Mouse (Mus musculus) v-Abl transformed pro-B cells (cell line): ENCODE measurements around the gene Olfr43.

ENCODE experiments used
- in situ Hi-C, 2 experiments: fragments of 400-800 bp; cut with MboI; formaldehyde crosslinking; loops; one replicate each; pipeline ENCODE4 v1.15.1; 2025; ENCODE audit not compliant: unreplicated experiment in 2 of 2

Gene Olfr43

DNA sequence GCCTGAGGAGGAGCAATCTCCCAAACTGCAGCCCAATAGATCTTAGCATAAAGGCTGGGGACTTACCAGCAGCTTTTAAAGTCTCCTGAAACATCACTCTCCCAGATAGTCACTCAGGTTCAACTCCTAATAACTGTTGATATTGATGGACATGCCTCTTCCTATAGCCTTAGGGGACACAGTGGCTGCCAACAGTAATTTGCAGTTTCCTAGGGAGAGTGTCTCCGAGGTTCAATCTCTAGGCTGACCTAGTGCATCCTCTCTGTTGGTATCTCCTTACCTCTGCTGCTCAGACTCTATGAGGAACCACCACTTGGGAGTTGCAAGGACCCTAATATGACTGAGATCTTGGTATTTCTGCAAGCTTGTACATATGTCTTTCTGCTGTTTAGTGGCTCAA is at the start of gene Olfr43:
TSS of gene Olfr43 (minus strand) at position 101 of the 400 bp plus-strand sequence.
- in situ Hi-C loops, result no loop called here

DNA sequence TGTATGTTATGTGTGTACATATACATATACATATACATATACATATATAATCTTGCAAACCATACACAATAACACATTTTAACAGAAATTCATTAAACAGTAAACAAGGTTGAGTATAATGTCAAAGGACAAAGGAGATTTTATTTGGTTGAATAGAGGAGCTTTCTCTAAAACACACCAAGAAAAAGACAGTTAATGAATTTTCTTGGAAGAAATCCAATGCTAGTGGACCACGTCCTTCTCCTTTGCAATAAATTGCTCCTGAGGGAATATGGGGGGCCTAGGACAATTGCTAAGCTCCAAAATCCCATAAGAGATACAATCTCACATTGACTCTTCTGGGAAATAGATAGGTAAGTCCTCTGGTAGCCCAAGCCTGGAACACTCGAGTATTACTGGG is 48.3 kb upstream of the Olfr43 start, which contains the start of gene Olfr406:
TSS of gene Olfr406 (plus strand) at position 301 of the 400 bp plus-strand sequence.
- in situ Hi-C loops, result no loop called here

DNA sequence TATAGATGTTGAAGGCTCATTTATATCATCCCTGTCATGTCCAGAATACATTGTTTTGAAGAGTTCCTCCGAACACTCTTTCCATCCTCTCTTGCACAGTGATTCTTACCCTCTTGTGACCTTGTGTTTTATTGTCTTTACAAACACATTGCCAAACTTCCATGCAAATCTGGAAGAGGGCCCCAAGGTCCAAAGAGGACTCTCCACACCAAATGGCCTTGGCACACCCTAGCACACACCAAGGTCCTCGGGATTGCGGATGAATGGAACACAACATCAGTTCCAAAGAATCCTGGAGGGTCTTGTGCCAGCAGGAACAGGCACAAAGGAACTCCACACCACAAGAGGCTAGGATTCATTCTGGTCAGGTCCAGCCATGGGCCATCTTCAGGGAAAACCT is 30.0 kb upstream of the Olfr43 start:
- in situ Hi-C loops, result no loop called here

DNA sequence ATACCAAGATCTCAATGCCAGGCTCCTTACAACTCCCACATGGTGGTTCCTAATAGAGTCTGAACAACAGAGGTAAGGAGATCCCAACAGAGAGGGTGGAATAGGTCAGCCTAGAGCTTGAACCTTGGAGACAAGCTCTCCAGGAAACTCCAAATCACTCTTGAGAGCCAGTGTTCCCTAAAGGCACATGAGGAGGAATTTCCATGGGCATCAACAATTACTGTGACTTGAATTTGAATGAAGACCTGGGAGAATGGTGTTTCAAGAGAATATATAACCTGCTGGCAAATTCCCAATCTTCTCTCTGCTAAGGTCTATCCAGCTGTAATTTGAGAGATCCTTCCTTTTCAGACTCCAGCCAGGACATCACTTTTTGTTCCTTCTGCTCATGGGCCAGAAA is 25.2 kb downstream of the Olfr43 start, which contains the start of gene Olfr403:
TSS of gene Olfr403 (plus strand) at position 301 of the 400 bp plus-strand sequence.
- in situ Hi-C loops, result no loop called here

DNA sequence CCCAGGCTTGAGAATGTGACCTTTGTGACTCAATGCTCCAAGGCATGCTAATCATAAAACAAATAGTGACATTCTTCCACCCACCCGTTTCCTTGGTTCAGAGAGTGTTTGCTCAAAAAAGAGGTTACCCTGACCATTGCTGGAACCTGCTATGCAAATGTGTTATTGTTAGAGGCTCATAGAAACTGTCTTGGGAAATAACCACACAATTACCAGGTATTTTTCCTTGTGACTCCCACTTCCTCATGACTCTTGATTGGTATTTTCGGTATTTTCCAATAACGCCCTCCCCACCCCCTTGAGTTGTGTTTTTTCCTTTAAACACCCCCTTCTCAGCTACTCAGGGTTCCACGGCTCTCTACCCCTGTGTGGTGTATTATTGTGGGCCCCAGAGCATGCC is 27.4 kb downstream of the Olfr43 start:
- in situ Hi-C loops, result no loop called here

DNA sequence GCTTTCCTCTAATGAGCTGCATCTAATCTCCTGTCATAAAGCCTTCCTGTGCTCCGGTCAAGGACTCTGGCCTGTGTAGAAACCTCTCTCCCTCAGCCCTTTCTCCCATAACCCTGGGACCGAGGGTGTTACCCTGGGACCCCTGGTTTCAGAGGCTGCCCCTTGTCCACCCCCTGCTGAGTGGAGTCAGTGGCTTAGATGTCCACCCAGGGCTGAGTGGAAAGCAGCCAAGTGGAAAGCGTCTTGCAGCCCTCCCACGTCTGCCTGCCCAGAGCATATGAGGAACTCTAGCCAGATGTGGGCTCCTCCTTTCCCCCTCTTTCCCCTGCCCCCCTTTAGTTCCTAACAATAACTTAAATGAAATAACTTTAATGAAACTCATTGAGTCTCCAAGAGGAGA is 28.0 kb downstream of the Olfr43 start:
- in situ Hi-C loops, result no loop called here

DNA sequence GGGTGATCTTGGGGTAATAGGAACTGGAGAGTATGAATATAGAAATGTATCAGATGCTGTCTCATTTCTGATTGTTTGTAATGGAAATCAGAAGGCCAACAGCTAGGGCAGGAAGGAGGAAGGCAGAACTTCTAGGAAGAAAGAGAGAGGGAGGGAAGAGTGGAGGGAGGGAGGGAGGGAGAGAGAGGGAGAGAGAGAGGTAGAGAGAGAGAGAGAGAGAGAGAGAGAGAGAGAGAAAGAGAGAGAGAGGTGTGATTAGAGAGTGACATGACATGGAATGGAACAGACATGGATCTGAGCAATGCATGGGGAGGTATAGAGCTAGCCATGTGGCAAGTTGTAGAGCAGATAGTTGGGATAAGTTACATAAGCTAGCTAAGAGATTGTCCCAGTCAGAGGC is 42.4 kb downstream of the Olfr43 start:
- in situ Hi-C loops, result no loop called here
